Mouse (Mus musculus) hindbrain, embryonic 12.5 days (tissue): ENCODE results near the gene Nt5c3b. TPM values are rescaled to one million over a fixed set of nuclear protein-coding genes. Genes with fewer than 3 reads are reported as not detected.

Experiments used
- ATAC-seq: fragments of 200-750 bp; cut with Nextera tagmentation; 2 replicates; pipeline ENCODE4 v1.8.0; 2017; ENCODE audit warnings: moderate TSS enrichment; ENCODE audit not compliant: low FRiP score
- H3K27ac ChIP-seq: fragments of 300-500 bp; sonication (generic); 2 replicates; pipeline ENCODE4 v1.5.1; 2016; ENCODE audit warnings: mild to moderate bottlenecking
- H3K27me3 ChIP-seq: fragments of 300-500 bp; sonication (generic); 2 replicates; pipeline ENCODE4 v1.6.1; 2016; ENCODE audit warnings: mild to moderate bottlenecking
- H3K36me3 ChIP-seq: fragments of 300-500 bp; sonication (generic); 2 replicates; pipeline ENCODE4 v1.6.1; 2016; ENCODE audit warnings: mild to moderate bottlenecking
- H3K4me1 ChIP-seq: fragments of 300-500 bp; sonication (generic); 2 replicates; pipeline ENCODE4 v1.6.1; 2016
- H3K4me2 ChIP-seq: fragments of 300-500 bp; sonication (generic); replicated peaks from 2 replicates; pipeline ENCODE4 v1.6.1; 2016; ENCODE audit warnings: mild to moderate bottlenecking
- H3K4me3 ChIP-seq: fragments of 300-500 bp; sonication (generic); 2 replicates; pipeline ENCODE4 v1.5.1; 2016; ENCODE audit warnings: mild to moderate bottlenecking
- H3K9ac ChIP-seq: fragments of 300-500 bp; sonication (generic); 2 replicates; pipeline ENCODE4 v1.6.1; 2016; ENCODE audit warnings: mild to moderate bottlenecking, moderate library complexity
- H3K9me3 ChIP-seq: fragments of 300-500 bp; sonication (generic); replicated peaks from 2 replicates; pipeline ENCODE4 v1.6.1; 2016; ENCODE audit warnings: mild to moderate bottlenecking
- WGBS: fragments of 180-500 bp; shearing (Covaris S2); methylation state at CpG from one replicate; pipeline ENCODE4 v1.1.7; 2016; 5-methylcytosine and 5-hydroxymethylcytosine counted together
- polyA plus RNA-seq: library from polyadenylated mRNA; unstranded; fragments of >200 nt; fragmentation: Nextera tagmentation; extraction: Ambion mirVana; gene quantifications from 2 replicates; pipeline ENCODE4 v1.2.1, GENCODE M21; 2016

The Nt5c3b gene
- polyA plus RNA-seq, 1 experiment from 2014 or later, result 112 TPM

- no peak overlapping the region for H3K4me2 ChIP-seq
- no peak overlapping the region for H3K9ac ChIP-seq
- 86% methylated on average over 7 of the region's 7 CpGs for WGBS
These were observed 17.8 kb downstream of the Nt5c3b start for GRCm38 (mm10) chr11:100423836-100424235.

GRCm38 (mm10) chr11:100421537-100421936 lies 20.1 kb downstream of the Nt5c3b start:
- 40% methylated on average over 8 of the region's 8 CpGs for WGBS
- no peak for ATAC-seq
- H3K4me3 ChIP-seq, result no peak overlapping the region
- no peaks in the 10 kb centered on the region for H3K9me3 ChIP-seq
- no peak overlapping the region for H3K9ac ChIP-seq
- peaks cover 5% of the 10 kb centered on the region; the same call in 1 of the 2 replicates for H3K27me3 ChIP-seq
- 0 out of 2 replicates have a peak, but pooled peaks cover 13% of the 10 kb centered on the region for H3K36me3 ChIP-seq
- H3K4me1 ChIP-seq, result peaks cover 9% of the 10 kb centered on the region
- H3K27ac ChIP-seq, result no peak overlapping the region
- H3K4me2 ChIP-seq, result no peak overlapping the region

More at GRCm38 (mm10) chr11:100423836-100424235, 17.8 kb downstream of the Nt5c3b start:
- H3K36me3 ChIP-seq, result 0 out of 2 replicates have a peak, but pooled peaks cover 13% of the 10 kb centered on the region
- no peaks in the 10 kb centered on the region for H3K9me3 ChIP-seq
- ATAC-seq, result no peak
- no peaks in the 10 kb centered on the region for H3K27me3 ChIP-seq
- no peak overlapping the region for H3K27ac ChIP-seq
- no peak overlapping the region for H3K4me3 ChIP-seq
- peaks cover 9% of the 10 kb centered on the region for H3K4me1 ChIP-seq

- peak within 1 kb of the TSS; percentile 68 for H3K27ac ChIP-seq
- H3K27me3 ChIP-seq, result peaks cover 35% of the 10 kb centered on the region
- no peaks in the 10 kb centered on the region for H3K9me3 ChIP-seq
- peak within 1 kb of the TSS; percentile 51 for H3K4me3 ChIP-seq
- peak within 1 kb of the TSS; percentile 63 for H3K9ac ChIP-seq
- H3K4me2 ChIP-seq, result peak within 1 kb of the TSS; percentile 63
- peak; percentile 38 for ATAC-seq
- peaks cover 20% of the 10 kb centered on the region for H3K4me1 ChIP-seq
- H3K36me3 ChIP-seq, result no peaks in the 10 kb centered on the region
- WGBS, result under 1% methylated on average over 31 of the region's 31 CpGs
These were observed 26.4 kb downstream of the Nt5c3b start, which contains the start of gene Fkbp10 for GRCm38 (mm10) chr11:100414914-100415822. Fkbp10 (plus strand) TSS chr11:100415697.

DNA sequence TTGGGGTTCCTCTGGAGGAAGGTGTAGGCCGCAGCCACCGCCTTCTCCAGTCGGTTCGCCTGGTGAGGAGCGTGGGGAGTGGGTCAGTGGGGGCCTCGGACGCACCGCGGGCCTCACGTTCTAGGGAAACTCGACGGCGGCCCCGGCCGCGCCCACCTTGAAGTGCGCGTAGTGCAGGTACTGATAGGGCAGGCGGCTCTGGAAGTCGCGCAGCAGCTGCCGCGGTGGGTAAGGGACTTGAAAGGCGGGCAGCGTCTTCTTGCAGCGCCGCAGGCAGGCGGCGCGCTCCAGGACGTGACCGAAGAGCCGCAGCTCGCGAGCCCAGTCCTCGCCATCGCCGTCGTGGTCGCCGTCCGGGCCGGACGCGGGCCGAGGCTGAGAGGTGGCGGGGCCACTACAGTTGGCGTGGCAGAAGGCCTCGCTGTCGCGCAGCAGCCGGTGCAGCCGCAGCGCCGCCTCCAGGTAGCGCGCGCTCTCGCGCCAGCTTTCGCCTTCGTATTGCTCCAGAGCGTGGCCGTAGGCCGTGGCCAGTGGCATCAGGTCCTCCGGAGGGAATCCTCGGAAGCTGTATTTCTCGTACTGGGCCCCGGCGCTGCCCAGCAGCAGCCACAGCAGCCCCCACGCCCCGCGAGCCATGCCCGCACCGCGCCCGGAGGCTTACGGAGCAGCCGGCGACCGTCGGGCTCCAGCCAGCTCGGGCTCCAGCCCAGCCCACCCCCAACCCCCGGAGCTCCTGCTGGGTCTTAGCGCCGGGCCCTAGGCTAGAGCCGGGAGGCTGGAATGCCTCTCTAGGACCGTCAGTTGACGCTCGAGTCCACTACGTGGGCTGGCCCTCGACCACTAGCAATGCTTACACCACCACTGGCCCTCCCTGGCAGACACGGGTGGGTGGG lies 27.3 kb downstream of the Nt5c3b start, which contains the start of gene P3h4:
TSS of gene P3h4 (minus strand) at position 816 of the 893 bp plus-strand sequence.
- Histone ChIP-seq H3K4me1 (peaks cover 20% of the 10 kb centered on the region), H3K9me3 (no peaks in the 10 kb centered on the region), H3K36me3 (no peaks in the 10 kb centered on the region), H3K9ac (peak within 1 kb of the TSS; percentile 63), H3K27ac (peak within 1 kb of the TSS; percentile 68), H3K4me3 (peak within 1 kb of the TSS; percentile 51), H3K27me3 (peaks cover 35% of the 10 kb centered on the region), H3K4me2 (peak within 1 kb of the TSS; percentile 63)
- WGBS, result 2% methylated on average over 93 of the region's 93 CpGs
- ATAC-seq, result peak; percentile 93

DNA sequence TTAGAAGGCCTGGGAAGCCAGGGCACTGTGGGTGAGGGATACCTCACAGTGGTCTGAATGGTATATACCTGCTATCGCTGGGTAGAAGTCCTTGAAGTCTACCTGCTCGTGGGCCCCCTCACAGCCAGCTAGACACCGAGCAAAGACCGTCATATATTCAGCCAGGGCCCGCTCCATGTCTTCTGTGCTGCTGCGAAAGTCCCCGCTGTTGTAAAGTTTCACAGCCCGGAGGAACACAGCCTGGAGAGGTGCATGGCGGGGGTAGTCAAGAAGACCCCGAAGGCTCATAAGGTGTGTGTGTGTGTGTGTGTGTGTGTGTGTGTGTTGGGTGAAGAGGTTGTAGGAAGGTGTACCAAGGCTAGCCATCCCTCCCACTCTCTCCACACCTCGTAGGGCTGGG lies 28.1 kb downstream of the Nt5c3b start:
- peak overlapping the region; percentile 51 for H3K4me3 ChIP-seq
- H3K4me2 ChIP-seq, result peak overlapping the region; percentile 63
- WGBS, result 85% methylated on average over 10 of the region's 11 CpGs
- peaks cover 35% of the 10 kb centered on the region for H3K27me3 ChIP-seq
- no peaks in the 10 kb centered on the region for H3K9me3 ChIP-seq
- ATAC-seq, result 0 out of 2 replicates have a peak, but pooled peaks have one; percentile 6
- H3K27ac ChIP-seq, result no peak overlapping the region
- H3K9ac ChIP-seq, result peak overlapping the region; percentile 63
- H3K36me3 ChIP-seq, result 0 out of 2 replicates have a peak, but pooled peaks cover 3% of the 10 kb centered on the region
- peaks cover 20% of the 10 kb centered on the region for H3K4me1 ChIP-seq

DNA sequence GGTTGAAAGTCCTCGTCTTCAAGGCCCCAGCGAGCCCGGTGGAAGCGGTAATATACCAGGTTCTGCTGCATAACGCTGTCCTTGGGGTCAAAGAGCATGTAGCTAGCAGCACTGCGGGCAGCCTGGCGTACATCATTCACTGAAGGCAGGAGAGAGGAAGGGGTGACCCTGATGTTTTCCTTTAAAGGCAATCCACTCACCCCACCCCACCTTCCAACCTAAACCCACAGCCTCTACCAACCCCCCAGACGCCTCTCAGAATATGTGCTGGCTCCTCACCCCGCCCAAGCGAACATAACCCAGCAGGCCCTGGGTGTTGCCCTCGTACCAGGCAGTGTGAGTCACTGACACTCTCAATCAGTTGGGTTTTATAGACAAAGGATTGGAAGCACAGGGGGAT lies 29.9 kb downstream of the Nt5c3b start:
- ATAC-seq, result no peak
- no peak overlapping the region for H3K4me2 ChIP-seq
- no peak overlapping the region for H3K27ac ChIP-seq
- H3K9ac ChIP-seq, result no peak overlapping the region
- H3K27me3 ChIP-seq, result peaks cover 31% of the 10 kb centered on the region
- 0 out of 2 replicates have a peak, but pooled peaks cover 6% of the 10 kb centered on the region for H3K36me3 ChIP-seq
- WGBS, result 80% methylated on average over 11 of the region's 11 CpGs
- peaks cover 20% of the 10 kb centered on the region for H3K4me1 ChIP-seq
- no peak overlapping the region for H3K4me3 ChIP-seq
- no peaks in the 10 kb centered on the region for H3K9me3 ChIP-seq

GRCm38 (mm10) chr11:100409686-100410085 lies 31.9 kb downstream of the Nt5c3b start:
- H3K4me2 ChIP-seq, result no peak overlapping the region
- H3K27ac ChIP-seq, result no peak overlapping the region
- H3K27me3 ChIP-seq, result peaks cover 11% of the 10 kb centered on the region; the same call in 1 of the 2 replicates
- 0 out of 2 replicates have a peak, but pooled peaks cover 6% of the 10 kb centered on the region for H3K36me3 ChIP-seq
- peaks cover 15% of the 10 kb centered on the region for H3K4me1 ChIP-seq
- ATAC-seq, result no peak
- no peaks in the 10 kb centered on the region for H3K9me3 ChIP-seq
- no peak overlapping the region for H3K4me3 ChIP-seq
- no peak overlapping the region for H3K9ac ChIP-seq
- 79% methylated on average over 3 of the region's 3 CpGs for WGBS

DNA sequence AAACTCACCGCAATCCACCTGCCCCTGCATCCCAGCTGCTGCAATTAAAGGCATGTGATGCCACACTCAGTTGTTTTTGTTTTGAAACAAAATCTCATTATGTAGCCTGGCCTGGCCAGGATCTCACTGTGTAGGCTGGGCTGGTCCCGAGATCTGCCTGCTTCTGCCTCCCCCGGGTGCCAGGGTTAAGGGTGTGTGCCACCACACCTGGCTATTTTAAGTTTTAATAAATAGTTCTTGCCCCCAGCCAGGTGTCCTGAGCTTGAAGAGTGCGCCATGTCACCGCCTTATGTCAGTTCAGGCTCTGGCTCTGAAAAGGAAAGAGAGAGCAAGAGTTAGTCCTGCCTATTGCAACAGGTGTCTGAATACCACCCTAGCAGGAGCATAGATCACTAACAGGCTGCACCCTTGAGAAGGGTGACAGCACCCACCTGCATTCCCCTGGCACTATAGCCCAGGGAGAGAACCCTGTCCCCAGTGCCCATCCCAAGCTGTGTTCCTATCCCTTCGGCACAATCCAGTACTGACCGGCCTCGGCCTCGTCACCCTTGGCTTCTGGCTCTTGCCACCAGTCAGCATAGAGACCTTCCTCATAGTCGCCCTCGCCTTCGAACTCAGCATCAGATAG lies 32.7 kb downstream of the Nt5c3b start:
- Histone ChIP-seq H3K27ac (no peak overlapping the region), H3K4me1 (peaks cover 13% of the 10 kb centered on the region), H3K36me3 (0 out of 2 replicates have a peak, but pooled peaks cover 6% of the 10 kb centered on the region), H3K9ac (no peak overlapping the region), H3K4me3 (no peak overlapping the region), H3K4me2 (no peak overlapping the region), H3K9me3 (no peaks in the 10 kb centered on the region), H3K27me3 (peaks cover 7% of the 10 kb centered on the region; the same call in 1 of the 2 replicates)
- no peak for ATAC-seq
- WGBS, result 89% methylated on average over 12 of the region's 12 CpGs

GRCm38 (mm10) chr11:100408076-100408834 lies 33.4 kb downstream of the Nt5c3b start:
- H3K4me2 ChIP-seq, result no peak overlapping the region
- 48% methylated on average over 10 of the region's 10 CpGs for WGBS
- 0 out of 2 replicates have a peak, but pooled peaks cover 6% of the 10 kb centered on the region for H3K36me3 ChIP-seq
- H3K27ac ChIP-seq, result no peak overlapping the region
- no peak for ATAC-seq
- H3K4me3 ChIP-seq, result no peak overlapping the region
- 0 out of 2 replicates have a peak, but pooled peaks cover 1% of the 10 kb centered on the region for H3K27me3 ChIP-seq
- H3K9me3 ChIP-seq, result no peaks in the 10 kb centered on the region
- H3K9ac ChIP-seq, result no peak overlapping the region
- H3K4me1 ChIP-seq, result peaks cover 13% of the 10 kb centered on the region

DNA sequence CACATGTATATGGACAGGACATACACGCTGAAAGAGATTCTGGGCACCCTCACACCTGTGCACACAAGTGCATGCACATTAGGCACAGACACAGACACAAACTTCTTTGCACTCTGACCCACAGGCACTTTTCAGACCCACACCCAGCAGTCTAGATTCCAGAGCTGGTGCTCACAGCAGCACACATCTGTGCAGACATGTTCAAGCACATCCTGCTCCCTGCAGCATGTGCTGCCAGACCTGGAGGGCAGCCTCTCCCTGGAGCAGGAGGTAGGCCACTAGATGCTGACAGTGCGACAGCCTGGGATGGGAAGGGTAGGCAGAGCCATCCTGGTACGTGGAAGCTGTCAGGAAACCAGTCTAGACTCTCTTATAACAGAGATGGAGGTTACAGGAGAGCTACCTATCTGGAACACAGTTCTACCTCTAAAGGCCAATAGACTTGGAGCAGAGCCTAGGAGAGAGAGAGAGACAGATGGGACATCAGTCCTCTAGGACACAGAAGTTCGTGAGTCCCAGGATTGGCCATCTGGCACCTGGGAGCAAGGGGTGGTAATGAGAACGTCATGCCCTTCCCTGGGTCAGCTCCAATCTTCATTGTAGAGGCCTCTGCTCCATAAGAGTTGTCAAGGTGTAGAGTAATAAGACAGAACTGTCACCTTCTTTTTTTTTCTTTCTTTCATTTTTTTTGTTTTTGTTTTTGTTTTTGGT lies 34.5 kb downstream of the Nt5c3b start:
- 82% methylated on average over 5 of the region's 5 CpGs for WGBS
- H3K4me3 ChIP-seq, result no peak overlapping the region
- no peaks in the 10 kb centered on the region for H3K9me3 ChIP-seq
- 0 out of 2 replicates have a peak, but pooled peaks cover 6% of the 10 kb centered on the region for H3K36me3 ChIP-seq
- no peak overlapping the region for H3K9ac ChIP-seq
- no peak for ATAC-seq
- no peaks in the 10 kb centered on the region for H3K27me3 ChIP-seq
- H3K4me1 ChIP-seq, result peaks cover 11% of the 10 kb centered on the region; the same call in 1 of the 2 replicates
- no peak overlapping the region for H3K27ac ChIP-seq
- H3K4me2 ChIP-seq, result no peak overlapping the region
